Mouse (Mus musculus): ENCODE data around the gene Bckdk. TPM values are rescaled to one million over a fixed set of nuclear protein-coding genes. Genes with fewer than 3 reads are reported as not detected.
"Not testable (repeated sequence)": the region's sequence is repeated elsewhere in the genome, so short reads cannot be mapped to it uniquely, and the experiment has no call there.

Gene Bckdk
- polyA plus RNA-seq, 1 experiment from 2014 or later = 99.1 TPM

DNA sequence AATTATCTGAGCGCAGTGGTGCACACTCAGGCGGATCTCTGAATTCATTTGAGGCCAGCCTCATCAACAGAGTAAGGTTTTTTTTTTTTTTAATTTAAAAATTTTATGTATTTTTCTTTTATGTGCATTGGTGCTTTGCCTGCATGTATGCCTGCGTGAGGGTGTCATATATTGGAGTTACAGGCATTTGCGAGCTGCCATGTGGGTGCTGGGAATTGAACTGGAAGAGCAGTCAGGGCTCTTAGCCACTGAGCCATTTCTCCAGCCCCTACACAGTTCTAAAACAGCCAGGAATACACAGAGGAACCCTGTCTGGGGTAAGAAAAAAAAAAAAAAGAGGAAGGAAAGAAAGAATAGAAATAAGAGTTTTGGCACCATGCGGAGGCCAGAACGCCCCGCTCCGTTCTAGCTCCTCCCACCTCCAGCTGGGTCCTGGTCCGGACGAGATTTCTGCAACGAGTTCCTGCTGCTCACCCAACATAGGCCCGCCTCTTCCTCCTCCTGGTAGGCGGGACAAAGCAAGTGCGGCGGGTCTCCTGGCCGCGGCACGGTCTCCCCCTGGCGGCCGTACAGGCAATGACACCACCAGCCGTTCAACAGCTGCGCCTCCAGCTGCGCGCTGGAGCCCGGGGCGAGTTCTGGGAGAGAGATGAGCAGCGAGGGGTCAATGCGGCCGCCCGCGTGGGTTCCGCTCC lies 31.3 kb downstream of the Bckdk start:
- WGBS = 6% methylated on average over 32 of the region's 32 CpGs
- peak overlapping the region; percentile 71 for H3K4me3 ChIP-seq (ENCODE audit: low read depth, low read length)
- peak overlapping the region; percentile 47; the same call in 1 of the 2 replicates for H3K27ac ChIP-seq (replicated peaks; ENCODE audit: low read depth, low read length)
- peak; percentile 85 for ATAC-seq (replicated peaks; ENCODE audit: insufficient number of reproducible peaks, low FRiP score, low TSS enrichment, low read depth)
- no peaks in the 10 kb centered on the region for H3K27me3 ChIP-seq (ENCODE audit: control insufficient read depth, insufficient read depth, low read length)
- H3K4me2 ChIP-seq (ENCODE audit: low read depth, low read length) = peak overlapping the region; percentile 97
- H3K9ac ChIP-seq (replicated peaks; ENCODE audit: low read length) = peak overlapping the region; percentile 80
- no peaks in the 10 kb centered on the region for H3K36me3 ChIP-seq (replicated peaks; ENCODE audit: control insufficient read depth, insufficient read depth, low read depth, low read length)
- no peaks in the 10 kb centered on the region for H3K9me3 ChIP-seq (replicated peaks; ENCODE audit: control insufficient read depth, low read length)
- no peaks in the 10 kb centered on the region for H3K4me1 ChIP-seq (ENCODE audit: control insufficient read depth, insufficient read depth, low read length)
- peak; percentile 96 for DNase-seq (ENCODE audit: low spot score)

GRCm38 (mm10) chr7:127935748-127936159 lies 31.9 kb downstream of the Bckdk start:
- Histone ChIP-seq H3K27me3 (ENCODE audit: control insufficient read depth, insufficient read depth, low read length) (no peaks in the 10 kb centered on the region), H3K36me3 (replicated peaks; ENCODE audit: control insufficient read depth, insufficient read depth, low read depth, low read length) (no peaks in the 10 kb centered on the region), H3K27ac (replicated peaks; ENCODE audit: low read depth, low read length) (peak overlapping the region; percentile 47; the same call in 1 of the 2 replicates), H3K9ac (replicated peaks; ENCODE audit: low read length) (peak overlapping the region; percentile 80), H3K4me1 (ENCODE audit: control insufficient read depth, insufficient read depth, low read length) (no peaks in the 10 kb centered on the region), H3K4me3 (ENCODE audit: low read depth, low read length) (peak overlapping the region; percentile 71), H3K9me3 (replicated peaks; ENCODE audit: control insufficient read depth, low read length) (no peaks in the 10 kb centered on the region), H3K4me2 (ENCODE audit: low read depth, low read length) (peak overlapping the region; percentile 97)
- DNase-seq (ENCODE audit: low spot score) (peak; percentile 25), ATAC-seq (replicated peaks; ENCODE audit: insufficient number of reproducible peaks, low FRiP score, low TSS enrichment, low read depth) (peak; percentile 32)
- under 1% methylated on average over 37 of the region's 38 CpGs for WGBS

DNA sequence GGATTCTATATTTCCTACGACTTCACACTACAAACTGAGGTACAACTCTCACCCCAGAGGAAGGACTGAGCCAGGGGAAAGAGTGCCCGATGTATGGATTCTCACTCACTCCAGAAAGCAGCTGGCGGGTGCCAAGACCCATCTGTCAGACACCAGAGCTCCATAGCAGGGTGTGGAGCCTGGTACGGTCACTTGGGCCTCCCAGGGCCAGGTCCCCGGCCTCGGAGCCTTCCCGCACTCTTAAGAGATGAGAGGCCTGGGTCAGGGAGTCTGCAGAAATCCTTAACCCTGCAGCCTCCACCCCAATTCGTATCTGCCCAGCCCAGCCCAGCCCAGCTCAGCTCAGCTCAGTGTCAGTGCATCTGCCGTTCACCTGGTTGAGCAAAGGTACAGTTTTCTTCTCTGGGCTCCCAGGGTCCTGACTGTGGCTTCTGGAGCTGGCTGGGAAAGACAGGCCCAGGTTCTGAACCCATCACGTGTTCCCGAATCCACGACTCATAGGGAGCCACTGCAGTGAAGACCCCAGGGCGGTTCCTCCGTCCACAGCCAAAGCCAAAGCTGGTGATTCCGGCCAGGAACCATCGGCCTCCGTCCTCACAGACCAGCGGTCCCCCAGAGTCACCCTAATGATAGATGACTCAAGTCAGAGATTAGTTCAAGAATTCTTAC lies 32.5 kb downstream of the Bckdk start:
- Histone ChIP-seq H3K27me3 (ENCODE audit: control insufficient read depth, insufficient read depth, low read length) (no peaks in the 10 kb centered on the region), H3K27ac (replicated peaks; ENCODE audit: low read depth, low read length) (no peak overlapping the region; the same call in 1 of the 2 replicates), H3K4me1 (ENCODE audit: control insufficient read depth, insufficient read depth, low read length) (no peaks in the 10 kb centered on the region), H3K9me3 (replicated peaks; ENCODE audit: control insufficient read depth, low read length) (no peaks in the 10 kb centered on the region), H3K4me2 (ENCODE audit: low read depth, low read length) (peak overlapping the region; percentile 97), H3K36me3 (replicated peaks; ENCODE audit: control insufficient read depth, insufficient read depth, low read depth, low read length) (no peaks in the 10 kb centered on the region), H3K9ac (replicated peaks; ENCODE audit: low read length) (peak overlapping the region; percentile 80), H3K4me3 (ENCODE audit: low read depth, low read length) (peak overlapping the region; percentile 71)
- ATAC-seq (replicated peaks; ENCODE audit: insufficient number of reproducible peaks, low FRiP score, low TSS enrichment, low read depth) = no peak
- WGBS = 59% methylated on average over 18 of the region's 18 CpGs
- no peak for DNase-seq (ENCODE audit: low spot score)

DNA sequence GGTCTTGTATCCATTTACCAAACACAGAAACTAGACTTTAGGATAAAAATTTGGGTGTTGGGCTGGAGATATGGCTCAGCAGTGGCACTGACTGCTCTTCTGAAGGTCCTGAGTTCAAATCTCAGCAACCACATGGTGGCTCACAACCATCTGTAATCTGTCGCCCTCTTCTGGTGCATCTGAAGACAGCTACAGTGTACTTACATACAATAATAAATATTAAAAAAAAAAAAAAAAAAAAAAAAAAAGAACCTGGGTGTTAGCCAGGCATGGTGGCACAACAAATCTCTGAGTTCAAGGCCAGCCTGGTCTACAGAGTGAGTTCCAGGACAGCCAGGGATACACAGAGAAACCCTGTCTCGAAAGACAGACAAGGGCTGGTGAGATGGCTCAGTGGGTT lies 38.2 kb downstream of the Bckdk start:
- WGBS = 49% methylated on average over 2 of the region's 2 CpGs
- H3K9me3 ChIP-seq (replicated peaks; ENCODE audit: control insufficient read depth, low read length); ATAC-seq (replicated peaks; ENCODE audit: insufficient number of reproducible peaks, low FRiP score, low TSS enrichment, low read depth); H3K9ac ChIP-seq (replicated peaks; ENCODE audit: low read length); H3K4me3 ChIP-seq (ENCODE audit: low read depth, low read length); H3K4me2 ChIP-seq (ENCODE audit: low read depth, low read length); H3K27ac ChIP-seq (replicated peaks; ENCODE audit: low read depth, low read length); H3K36me3 ChIP-seq (replicated peaks; ENCODE audit: control insufficient read depth, insufficient read depth, low read depth, low read length); DNase-seq (ENCODE audit: low spot score); H3K4me1 ChIP-seq (ENCODE audit: control insufficient read depth, insufficient read depth, low read length): not testable (repeated sequence)
- H3K27me3 ChIP-seq (ENCODE audit: control insufficient read depth, insufficient read depth, low read length) = peaks cover 16% of the 10 kb centered on the region

DNA sequence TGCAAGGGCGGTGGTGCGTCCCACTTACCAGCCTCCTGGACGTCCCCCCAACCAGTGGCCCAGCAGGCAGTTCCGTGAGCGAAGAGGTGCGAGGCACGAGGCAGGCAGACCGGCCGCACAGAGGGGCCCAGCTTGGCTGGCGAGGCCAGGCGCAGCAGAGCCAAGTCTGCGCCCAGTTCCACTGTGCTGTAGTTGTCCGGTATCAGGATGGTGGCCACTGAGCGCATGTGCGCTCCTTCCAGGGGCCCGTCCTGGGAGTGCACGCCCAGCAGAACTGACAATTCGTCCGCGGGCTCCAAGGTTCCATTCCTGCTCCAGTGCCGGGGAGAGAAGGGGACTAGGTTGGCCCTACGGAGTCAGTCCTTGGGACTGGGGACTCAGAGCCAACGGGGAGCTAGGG lies 40.7 kb downstream of the Bckdk start:
- ATAC-seq (replicated peaks; ENCODE audit: insufficient number of reproducible peaks, low FRiP score, low TSS enrichment, low read depth) (no peak), DNase-seq (ENCODE audit: low spot score) (no peak)
- no peak overlapping the region for H3K4me2 ChIP-seq (ENCODE audit: low read depth, low read length)
- H3K27ac ChIP-seq (replicated peaks; ENCODE audit: low read depth, low read length) = no peak overlapping the region
- no peaks in the 10 kb centered on the region for H3K9me3 ChIP-seq (replicated peaks; ENCODE audit: control insufficient read depth, low read length)
- WGBS = 12% methylated on average over 23 of the region's 23 CpGs
- H3K27me3 ChIP-seq (ENCODE audit: control insufficient read depth, insufficient read depth, low read length) = peaks cover 16% of the 10 kb centered on the region
- 0 out of 2 replicates have a peak overlapping the region, but pooled peaks have one; percentile 1 for H3K9ac ChIP-seq (replicated peaks; ENCODE audit: low read length)
- no peaks in the 10 kb centered on the region for H3K4me1 ChIP-seq (ENCODE audit: control insufficient read depth, insufficient read depth, low read length)
- H3K36me3 ChIP-seq (replicated peaks; ENCODE audit: control insufficient read depth, insufficient read depth, low read depth, low read length) = no peaks in the 10 kb centered on the region
- no peak overlapping the region for H3K4me3 ChIP-seq (ENCODE audit: low read depth, low read length)

GRCm38 (mm10) chr7:127946470-127947023 lies 42.7 kb downstream of the Bckdk start, which contains the start of gene Prss36:
Prss36 (minus strand) TSS chr7:127946725.
- no peak within 1 kb of the TSS for H3K9ac ChIP-seq (replicated peaks; ENCODE audit: low read length)
- no peak within 1 kb of the TSS for H3K4me3 ChIP-seq (ENCODE audit: low read depth, low read length)
- no peak within 1 kb of the TSS for H3K27ac ChIP-seq (replicated peaks; ENCODE audit: low read depth, low read length)
- DNase-seq (ENCODE audit: low spot score) (no peak), ATAC-seq (replicated peaks; ENCODE audit: insufficient number of reproducible peaks, low FRiP score, low TSS enrichment, low read depth) (no peak)
- H3K27me3 ChIP-seq (ENCODE audit: control insufficient read depth, insufficient read depth, low read length) = peaks cover 16% of the 10 kb centered on the region
- no peaks in the 10 kb centered on the region for H3K9me3 ChIP-seq (replicated peaks; ENCODE audit: control insufficient read depth, low read length)
- H3K4me2 ChIP-seq (ENCODE audit: low read depth, low read length) = no peak within 1 kb of the TSS
- H3K4me1 ChIP-seq (ENCODE audit: control insufficient read depth, insufficient read depth, low read length) = no peaks in the 10 kb centered on the region
- WGBS = 67% methylated on average over 6 of the region's 6 CpGs
- no peaks in the 10 kb centered on the region for H3K36me3 ChIP-seq (replicated peaks; ENCODE audit: control insufficient read depth, insufficient read depth, low read depth, low read length)

GRCm38 (mm10) chr7:127952864-127953581 lies 49.1 kb downstream of the Bckdk start:
- H3K27me3 ChIP-seq (ENCODE audit: control insufficient read depth, insufficient read depth, low read length) = no peaks in the 10 kb centered on the region
- H3K9me3 ChIP-seq (replicated peaks; ENCODE audit: control insufficient read depth, low read length) = no peaks in the 10 kb centered on the region
- no peak overlapping the region for H3K27ac ChIP-seq (replicated peaks; ENCODE audit: low read depth, low read length)
- no peak overlapping the region for H3K4me2 ChIP-seq (ENCODE audit: low read depth, low read length)
- no peak overlapping the region for H3K9ac ChIP-seq (replicated peaks; ENCODE audit: low read length)
- H3K4me3 ChIP-seq (ENCODE audit: low read depth, low read length) = no peak overlapping the region
- DNase-seq (ENCODE audit: low spot score) (no peak), ATAC-seq (replicated peaks; ENCODE audit: insufficient number of reproducible peaks, low FRiP score, low TSS enrichment, low read depth) (no peak)
- H3K36me3 ChIP-seq (replicated peaks; ENCODE audit: control insufficient read depth, insufficient read depth, low read depth, low read length) = no peaks in the 10 kb centered on the region
- WGBS = 43% methylated on average over 13 of the region's 13 CpGs
- no peaks in the 10 kb centered on the region for H3K4me1 ChIP-seq (ENCODE audit: control insufficient read depth, insufficient read depth, low read length)

Measured in embryonic facial prominence, embryonic 11.5 days (tissue).